Mouse (Mus musculus) activated CD4-positive, CD25-positive, alpha-beta regulatory T cell, adult 4 months (primary cell): ENCODE data around the gene Tub. TPM values are rescaled to one million over a fixed set of nuclear protein-coding genes. Genes with fewer than 3 reads are reported as not detected.

Experiments
- ATAC-seq: one replicate; pipeline ENCODE4 v1.8.0; 2017
- polyA plus RNA-seq, 2 experiments: library from polyadenylated mRNA; unstranded; fragments of 100-300 nt; shearing (Covaris generic); gene quantifications; one replicate each; pipeline ENCODE4 v1.2.1; 2017

Tub gene
- polyA plus RNA-seq: under 1 TPM; 0.24 to 0.29 TPM

GRCm38 (mm10) chr7:108950312-108950761, at the start of gene Tub:
Tub (plus strand) TSS chr7:108950338.
- peak; percentile 87 for ATAC-seq

DNA sequence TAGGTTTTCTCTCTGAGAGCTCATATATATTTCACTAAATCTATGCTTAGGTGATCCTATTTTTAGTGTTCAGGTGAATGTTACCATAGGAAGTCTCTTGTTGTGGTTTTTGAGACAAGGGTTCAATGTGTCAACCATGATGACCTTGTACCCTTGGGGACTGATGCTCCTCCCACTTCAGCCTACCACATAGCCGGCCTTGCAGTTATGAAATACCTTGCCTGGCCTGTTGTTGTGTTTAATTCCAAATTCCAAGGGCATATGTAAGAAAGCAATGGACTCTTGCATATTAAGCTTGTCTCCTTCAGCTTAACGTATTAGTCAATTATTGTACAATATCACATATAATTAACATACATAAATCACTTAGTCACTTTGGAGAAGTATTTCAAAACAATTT, 46.2 kb upstream of the Tub start:
- no peak for ATAC-seq

DNA sequence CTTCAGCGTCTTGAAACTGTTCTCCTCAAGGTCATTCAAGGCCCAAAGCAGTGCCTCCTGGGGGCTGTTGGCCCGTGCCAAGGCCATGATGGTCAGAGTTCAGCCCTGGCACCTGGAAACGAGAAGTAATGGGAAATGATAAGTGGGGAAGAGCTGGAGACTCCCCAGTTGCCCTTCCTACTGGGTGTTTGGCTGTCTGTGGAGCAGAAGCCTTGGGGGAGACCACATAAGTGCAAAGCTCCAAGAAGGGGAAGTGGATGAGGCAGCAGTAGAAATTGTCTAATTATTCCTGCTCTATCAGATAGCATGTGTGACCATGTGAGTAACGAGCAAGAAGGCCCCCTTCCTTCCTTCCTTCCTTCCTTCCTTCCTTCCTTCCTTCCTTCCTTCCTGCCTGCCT, 23.1 kb upstream of the Tub start:
- no peak for ATAC-seq

DNA sequence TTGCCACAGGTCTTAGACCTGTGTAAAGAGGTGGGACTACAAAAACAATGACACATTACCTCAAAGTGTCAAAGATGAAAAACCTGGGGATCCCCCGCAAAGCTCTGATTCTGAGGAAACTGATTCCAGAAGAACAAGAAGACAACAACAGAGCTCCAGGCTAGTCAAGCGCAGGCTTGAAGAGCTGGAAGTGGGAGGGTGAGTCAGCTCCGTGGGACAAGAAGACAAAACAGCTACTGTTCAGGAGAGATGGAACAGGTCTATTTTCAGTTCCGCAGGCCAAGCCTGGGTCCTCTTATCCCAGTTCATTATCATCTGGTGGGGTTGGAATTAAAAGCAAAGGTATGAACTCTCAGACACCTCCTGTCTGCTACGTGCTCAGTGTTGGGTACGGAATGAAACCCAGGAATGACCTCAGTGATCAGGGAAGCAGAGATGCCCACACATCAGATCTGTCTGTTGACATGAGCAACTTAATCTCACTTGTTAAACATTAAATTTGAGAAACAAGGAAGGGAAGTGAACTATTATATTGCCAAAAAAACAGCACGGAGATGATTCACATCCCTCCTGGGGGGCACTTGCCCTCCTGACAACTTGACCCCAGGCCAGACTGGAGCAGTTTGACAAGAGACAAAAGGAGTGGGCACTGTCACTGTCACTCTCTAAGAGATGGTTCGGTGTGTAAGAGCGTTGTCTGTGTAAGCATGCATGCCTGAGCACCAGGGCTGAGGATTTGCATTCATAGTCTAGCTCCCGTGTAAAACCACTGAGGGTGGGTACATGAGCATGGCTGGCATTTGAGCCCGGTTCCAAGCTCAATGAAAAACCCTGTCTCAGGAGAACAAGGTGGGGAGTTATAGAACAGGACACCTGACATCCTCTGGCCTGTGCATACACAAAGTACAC, 21.6 kb upstream of the Tub start:
- no peak for ATAC-seq

DNA sequence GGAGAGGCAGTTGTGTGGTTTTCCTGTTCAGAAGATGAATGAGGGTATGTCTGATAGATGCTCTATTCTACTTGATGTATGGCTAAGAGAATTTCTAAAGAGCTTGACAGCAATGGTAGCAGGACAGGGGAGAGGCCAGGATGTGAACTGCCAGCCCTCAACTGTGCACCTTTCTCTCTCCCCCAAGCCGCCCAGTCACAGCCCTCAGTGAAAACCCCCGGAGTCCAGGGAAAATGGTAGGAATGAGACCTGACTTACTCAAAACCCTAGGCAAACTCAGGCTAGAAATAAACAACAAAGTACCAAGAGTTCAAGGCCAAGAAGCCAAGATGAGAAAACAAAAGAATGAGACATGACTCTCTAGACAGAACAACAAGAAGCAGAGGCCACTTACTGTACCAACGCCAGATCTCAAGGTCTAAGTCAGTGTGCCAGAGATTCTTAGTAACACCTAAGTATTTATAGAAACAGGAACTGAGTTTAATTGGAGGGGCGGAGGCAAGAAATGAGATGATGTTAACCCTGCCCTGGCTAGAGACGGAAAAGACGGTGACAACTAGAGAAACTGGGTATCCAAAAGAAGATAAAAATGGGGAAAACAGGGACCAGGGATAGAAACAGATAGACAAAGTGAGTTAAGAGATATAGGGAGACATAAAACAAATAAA, 20.3 kb upstream of the Tub start, which contains the start of gene Nlrp10:
TSS of gene Nlrp10 (minus strand) at position 453 of the 668 bp plus-strand sequence.
- ATAC-seq: no peak

- peak; percentile 97 for ATAC-seq
Measured at GRCm38 (mm10) chr7:108933794-108934731, 16.1 kb upstream of the Tub start, which contains the start of gene Eif3f. Eif3f (plus strand) TSS chr7:108934417.

GRCm38 (mm10) chr7:108934836-108935235, 15.3 kb upstream of the Tub start:
- ATAC-seq: no peak

DNA sequence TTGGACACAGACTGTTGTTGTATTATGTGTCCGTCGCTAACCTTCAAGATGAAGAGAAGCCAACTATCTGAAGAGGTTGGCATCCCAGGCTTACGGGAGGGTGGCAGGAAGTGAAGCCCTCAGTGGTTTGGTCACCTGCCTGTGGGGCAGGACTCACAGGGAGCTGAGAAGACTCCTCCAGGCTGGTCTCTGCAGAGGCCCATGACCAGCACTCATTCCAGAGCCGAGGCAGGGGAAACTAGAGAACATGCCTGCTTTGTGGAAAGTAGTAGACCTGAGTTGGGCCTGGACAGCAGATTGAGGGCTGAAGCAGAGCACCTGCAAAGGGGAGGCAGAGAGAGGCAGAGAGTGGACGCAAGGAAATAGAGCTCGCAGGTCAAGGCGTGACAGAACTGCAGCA, 14.7 kb upstream of the Tub start:
- no peak for ATAC-seq

DNA sequence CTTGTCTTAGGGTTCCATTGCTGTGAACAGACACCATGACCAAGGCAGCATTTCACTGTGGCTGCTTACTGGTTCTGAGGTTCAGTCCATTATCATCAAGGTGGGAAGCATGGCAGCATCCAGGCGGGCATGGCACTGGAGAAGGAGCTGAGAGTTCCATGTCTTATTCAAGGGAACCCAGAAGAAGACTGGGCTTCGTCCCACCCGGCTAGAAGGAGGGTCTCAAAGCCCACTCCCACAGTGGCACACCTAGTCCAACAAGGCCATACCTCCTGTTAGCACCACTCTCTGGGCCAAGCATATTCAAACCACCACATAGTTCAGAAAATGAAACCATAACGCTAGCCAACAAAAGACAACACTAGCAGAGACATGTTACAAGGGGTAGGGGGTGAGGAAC, 13.5 kb upstream of the Tub start:
- ATAC-seq: no peak

GRCm38 (mm10) chr7:108941466-108941865, 8.7 kb upstream of the Tub start:
- no peak for ATAC-seq

- no peak for ATAC-seq
Measured at GRCm38 (mm10) chr7:108944002-108944401, 6.1 kb upstream of the Tub start.

DNA sequence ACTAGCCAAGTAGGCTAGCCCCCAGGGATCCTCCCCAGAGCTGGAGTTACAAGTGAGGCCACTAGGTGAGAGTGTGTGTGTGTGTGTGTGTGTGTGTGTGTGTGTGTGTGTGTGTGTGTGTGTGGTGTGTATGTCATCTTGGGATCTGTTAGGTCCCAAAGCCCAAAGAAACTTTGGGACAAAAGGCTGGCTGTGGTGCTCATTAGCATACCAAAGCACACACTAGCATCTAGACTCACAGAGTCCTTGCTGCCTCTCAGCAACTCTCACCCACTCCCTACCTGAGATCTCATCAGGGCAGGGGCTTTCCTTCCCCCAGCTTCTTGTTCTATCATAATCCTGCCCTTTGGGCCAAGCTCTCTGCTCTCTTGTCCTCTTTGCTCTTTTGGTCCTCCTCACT, 1.5 kb upstream of the Tub start:
- no peak for ATAC-seq

DNA sequence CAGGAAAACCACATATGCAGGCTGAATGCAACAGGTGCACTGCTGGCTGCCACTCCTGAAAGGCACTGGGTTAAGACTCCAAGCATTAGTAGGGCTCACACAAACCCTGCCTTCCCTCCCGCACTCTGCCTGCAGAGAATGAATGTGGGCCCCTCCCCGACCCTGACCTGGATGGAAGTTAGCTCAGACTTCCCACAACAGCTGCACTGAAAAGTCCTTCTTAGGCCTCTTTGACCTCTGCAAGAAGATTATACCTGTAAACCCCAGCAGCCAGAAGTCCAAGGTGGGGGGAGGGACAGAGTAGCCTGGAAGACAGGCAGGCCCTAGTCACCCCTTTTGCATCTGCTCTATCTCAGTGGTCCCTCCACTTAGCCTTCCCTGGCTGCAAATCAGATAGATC, 837 bp upstream of the Tub start:
- ATAC-seq: no peak

DNA sequence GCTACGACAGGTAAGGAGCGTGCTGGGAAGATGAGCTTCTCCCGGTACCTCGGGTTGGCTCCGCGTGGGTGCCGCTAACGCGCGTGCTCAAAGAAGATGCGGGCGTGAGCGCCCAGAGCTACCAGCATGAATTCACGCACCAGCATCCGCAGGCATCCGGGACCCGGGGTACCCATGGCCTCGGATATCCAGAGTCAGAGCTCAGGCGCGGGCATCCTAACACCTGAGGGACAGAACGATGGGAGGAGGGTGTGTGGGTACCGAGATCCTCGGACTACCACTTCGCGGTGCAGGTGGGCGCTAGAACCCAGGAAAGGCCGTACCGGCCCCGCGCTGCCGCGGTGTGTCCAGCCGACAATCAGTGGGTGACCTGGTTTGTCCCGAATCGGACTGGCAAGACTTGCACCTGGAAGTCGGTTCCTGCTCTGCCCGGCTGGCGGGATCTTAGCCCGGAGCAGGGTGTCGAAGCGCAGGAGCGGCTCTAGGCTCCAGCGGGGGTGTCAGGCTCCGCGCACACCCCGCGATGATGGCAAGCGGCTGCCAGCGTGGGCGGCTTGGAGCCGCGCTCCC, 709 bp downstream of the Tub start:
- peak; percentile 33 for ATAC-seq

DNA sequence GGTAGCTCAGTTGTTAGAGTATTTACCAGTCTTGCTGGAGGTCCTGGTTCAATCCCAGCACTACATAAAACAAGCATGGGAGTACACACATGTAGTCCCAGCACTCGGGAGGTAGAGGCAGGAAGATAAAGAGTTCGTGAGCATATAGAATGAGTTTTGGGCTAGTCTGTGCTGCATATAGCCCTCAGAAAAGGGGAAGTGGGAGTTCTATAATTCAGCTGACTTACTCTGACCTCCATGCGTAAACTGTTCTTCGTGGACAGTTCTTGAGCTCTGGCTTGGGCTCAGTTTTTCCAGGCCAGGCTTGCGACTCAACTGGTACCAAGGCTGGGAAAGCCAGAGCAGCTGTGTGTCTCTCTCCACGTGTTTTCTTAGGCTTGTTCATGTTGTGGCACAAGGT, 2.7 kb downstream of the Tub start:
- ATAC-seq: no peak

DNA sequence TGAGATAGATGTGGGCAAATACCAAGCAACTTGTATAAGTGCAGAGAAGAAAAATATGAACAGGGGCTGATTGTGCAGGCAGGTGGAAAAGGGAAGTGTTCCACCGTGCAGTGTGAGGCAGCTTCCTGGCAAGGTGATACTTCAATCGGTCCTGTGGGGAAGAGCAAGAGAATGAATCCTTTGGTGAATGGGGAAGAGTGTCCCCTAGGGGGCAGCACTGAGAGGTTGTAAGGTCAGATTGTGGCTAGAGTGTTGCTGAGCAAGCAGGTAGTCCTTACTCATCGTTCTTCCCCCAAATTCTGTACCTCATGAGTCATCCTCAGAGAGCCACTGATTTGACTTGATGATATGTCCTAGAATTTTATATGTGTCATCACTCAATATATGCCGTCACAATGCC, 4.0 kb downstream of the Tub start:
- no peak for ATAC-seq

- ATAC-seq: no peak
Measured at GRCm38 (mm10) chr7:108957734-108958133, 7.6 kb downstream of the Tub start.

- ATAC-seq: no peak
Measured at GRCm38 (mm10) chr7:108965968-108966367, 15.8 kb downstream of the Tub start.

DNA sequence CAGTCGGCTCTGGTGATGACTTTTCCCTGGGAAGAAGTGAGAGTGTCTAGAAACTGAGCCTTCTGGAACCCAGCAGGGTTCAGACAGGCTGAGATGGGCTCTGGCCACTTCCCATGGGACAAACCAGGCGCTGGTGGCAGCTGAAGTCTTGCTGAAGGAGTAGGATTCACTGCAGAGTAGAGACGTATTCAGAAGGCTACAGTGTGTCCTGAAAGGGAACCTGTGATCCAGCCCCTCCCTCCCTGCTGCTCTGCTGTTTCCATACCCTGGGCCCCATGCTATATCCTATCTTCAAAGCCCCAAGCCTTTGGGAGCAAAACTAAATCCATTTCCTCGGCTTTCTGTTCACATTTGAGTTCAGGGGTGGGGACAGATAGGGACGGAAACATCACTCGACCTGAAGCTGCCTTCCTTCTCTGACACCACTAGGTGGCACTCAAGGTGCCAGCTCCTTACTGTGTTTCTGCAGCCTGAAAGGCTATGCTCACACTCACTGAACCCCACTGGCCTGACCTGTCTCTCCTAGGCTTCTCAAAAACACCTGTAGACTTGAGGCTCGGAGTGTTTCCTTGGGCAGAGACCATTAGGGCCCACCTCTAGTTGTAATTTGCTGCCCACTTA, 16.7 kb downstream of the Tub start:
- ATAC-seq: peak; percentile 84

DNA sequence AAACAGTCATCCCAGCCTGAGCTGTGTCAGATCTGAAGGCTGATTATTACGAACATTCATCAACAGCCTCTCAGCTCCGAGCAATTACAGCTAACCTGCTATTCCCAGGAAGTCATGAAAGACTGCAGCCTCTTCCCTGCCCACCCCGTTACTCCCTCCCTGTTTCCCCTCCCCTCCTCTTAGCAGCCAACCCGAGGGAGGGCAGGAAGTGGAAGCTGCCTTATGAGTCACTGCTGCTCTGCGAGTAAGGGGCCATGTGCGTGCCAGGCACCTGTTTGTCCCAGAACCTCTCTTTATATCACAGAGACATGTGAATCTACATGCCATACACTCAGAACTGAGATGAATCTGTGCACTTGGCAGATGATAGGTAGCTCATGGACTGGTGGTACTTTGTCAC, 18.1 kb downstream of the Tub start:
- ATAC-seq: no peak

GRCm38 (mm10) chr7:108972273-108972672, 22.1 kb downstream of the Tub start:
- ATAC-seq: no peak
